ENCODE assay signal across 9 mouse cellular contexts in genomic region chr1:80709299-80709698, GRCm38 (mm10). TPM values are rescaled to one million over a fixed set of nuclear protein-coding genes. Genes with fewer than 3 reads are reported as not detected.
A peak's percentile ranks its signal among the peaks of the same experiment; 100 is the strongest.
DNase-seq lines count a peak whose midpoint lies in the region; ATAC-seq lines count a peak whose summit lies in the region.
"Had no signal": no experiment of that assay in that cellular context is flagged by ENCODE, and none has a peak within 500 bp of the region (broad histone marks: within the 10 kb centered on the region; RNA-seq: fewer than 3 reads in every experiment).

No protein-coding gene starts in this region.

- DNase-seq in kidney, adult 18-20 months, result peak; percentile 4
- DNase-seq in kidney, adult 8-10 months, result no peak
- DNase-seq in frontal cortex, postnatal 36 days (ENCODE audit: low spot score in 2 of 2), result peak; percentile 11 to 20
- DNase-seq in intestine, embryonic 14.5 days (ENCODE audit: low spot score), result no peak
- no peak for DNase-seq in adrenal gland, postnatal 36 days
- DNase-seq in embryo, embryonic 11 days, result no peak
- no peak for DNase-seq in adrenal gland, postnatal 10 days

- H3K4me3 ChIP-seq in intestine, embryonic 14.5 days (ENCODE audit: low read depth, low read length), result no peak overlapping the region
- H3K4me3 ChIP-seq in neural tube, embryonic 15.5 days (replicated peaks), result no peak overlapping the region

- H3K27me3 ChIP-seq in intestine, embryonic 14.5 days (replicated peaks; ENCODE audit: control insufficient read depth, insufficient read depth, low read length), result no peaks in the 10 kb centered on the region
- H3K27me3 ChIP-seq in neural tube, embryonic 15.5 days (replicated peaks), result no peaks in the 10 kb centered on the region

- no peaks in the 10 kb centered on the region for H3K36me3 ChIP-seq in intestine, embryonic 14.5 days (ENCODE audit: control insufficient read depth, insufficient read depth, low read length)
- H3K36me3 ChIP-seq in neural tube, embryonic 15.5 days, result no peaks in the 10 kb centered on the region

- peak overlapping the region; percentile 7; the same call in 1 of the 2 replicates for H3K4me2 ChIP-seq in intestine, embryonic 14.5 days (ENCODE audit: low read length)
- peak overlapping the region; percentile 1; the same call in 1 of the 2 replicates for H3K4me2 ChIP-seq in neural tube, embryonic 15.5 days

- no peaks in the 10 kb centered on the region; the same call in 1 of the 2 replicates for H3K4me1 ChIP-seq in intestine, embryonic 14.5 days (replicated peaks; ENCODE audit: control insufficient read depth, insufficient read depth, low read length)
- peaks cover 7% of the 10 kb centered on the region; the same call in 1 of the 2 replicates for H3K4me1 ChIP-seq in neural tube, embryonic 15.5 days

- peak overlapping the region; percentile 54; the same call in 1 of the 2 replicates for H3K27ac ChIP-seq in intestine, embryonic 14.5 days (ENCODE audit: low read depth)
- H3K27ac ChIP-seq in neural tube, embryonic 15.5 days (replicated peaks), result no peak overlapping the region
- H3K27ac ChIP-seq: macrophage had no signal

- no peaks in the 10 kb centered on the region for H3K9me3 ChIP-seq in intestine, embryonic 14.5 days (ENCODE audit: control insufficient read depth, low read length)
- H3K9me3 ChIP-seq in neural tube, embryonic 15.5 days (replicated peaks), result no peaks in the 10 kb centered on the region

- ATAC-seq in intestine, embryonic 14.5 days (replicated peaks; ENCODE audit: low FRiP score, low TSS enrichment, low read depth), result no peak; the same call in 1 of the 2 replicates
- no peak for ATAC-seq in neural tube, embryonic 15.5 days (ENCODE audit: low FRiP score)

- no peak overlapping the region for H3K9ac ChIP-seq in intestine, embryonic 14.5 days (ENCODE audit: low read length)
- H3K9ac ChIP-seq in neural tube, embryonic 15.5 days (replicated peaks), result no peak overlapping the region

- WGBS in intestine, embryonic 14.5 days, result 58% methylated on average over 14 of the region's 14 CpGs
- 75% methylated on average over 14 of the region's 14 CpGs for WGBS in neural tube, embryonic 15.5 days

RNA-seq across cellular contexts. Expression of gene Dock10, which starts 49.0 kb away (rescaled TPM):
- polyA plus RNA-seq in intestine, embryonic 14.5 days (2014; fragmentation: Nextera tagmentation; extraction: Ambion mirVana), result 7.3 and 7.9 TPM in 2 replicates
- 5.8 and 9.7 TPM in 2 replicates for polyA plus RNA-seq in neural tube, embryonic 15.5 days (2015; fragmentation: Nextera tagmentation; extraction: Ambion mirVana)
- 10 to 100 TPM; 16.1 to 16.3 TPM for total RNA-seq in adrenal gland, postnatal 36 days (2021)
- 10 to 100 TPM; 19.2 to 23.7 TPM for total RNA-seq in adrenal gland, postnatal 10 days (2021)

Comparison
In these comparisons a context has a peak if more than half of its experiments do, and no peak if none do; other contexts are left out.
1. DNase-seq: peak in kidney, adult 18-20 months (single experiment) and frontal cortex, postnatal 36 days (2 of 2); none in kidney, adult 8-10 months (0 of 2), intestine, embryonic 14.5 days (single experiment), adrenal gland, postnatal 36 days (0 of 2), embryo, embryonic 11 days (single experiment) and adrenal gland, postnatal 10 days (single experiment).